Mouse (Mus musculus) forebrain, embryonic 14.5 days (tissue): ENCODE measurements at regions not wholly inside any gene's neighbourhood (a gene's known extent, or its start where the extent isn't known, plus 50 kb on each side); places are given as distances from the start of the nearest gene placed in this dataset.
A peak's percentile ranks its signal among the peaks of the same experiment; 100 is the strongest.

Source experiments
- ATAC-seq: fragments of 200-750 bp; cut with Nextera tagmentation; 2 replicates; pipeline ENCODE4 v1.8.0; 2017; ENCODE audit warnings: mild to moderate bottlenecking, moderate library complexity
- DNase-seq: peaks from one replicate; pipeline ENCODE4 v3.0.0-alpha.2; 2015; ENCODE audit warnings: low spot score
- H3K27ac ChIP-seq: fragments of 300-500 bp; sonication (generic); 2 replicates; pipeline ENCODE4 v1.5.1; 2014; ENCODE audit warnings: low read depth, mild to moderate bottlenecking, control low read depth, low read length, moderate library complexity
- H3K27me3 ChIP-seq: fragments of 300-500 bp; sonication (generic); replicated peaks from 2 replicates; pipeline ENCODE4 v1.6.1; 2014; ENCODE audit warnings: low read length, control low read depth, mixed read lengths; ENCODE audit not compliant: control insufficient read depth, insufficient read depth
- H3K36me3 ChIP-seq: fragments of 300-500 bp; sonication (generic); 2 replicates; pipeline ENCODE4 v1.6.1; 2014; ENCODE audit warnings: low read length, control low read depth; ENCODE audit not compliant: control insufficient read depth, insufficient read depth
- H3K4me1 ChIP-seq: fragments of 300-500 bp; sonication (generic); 2 replicates; pipeline ENCODE4 v1.6.1; 2014; ENCODE audit warnings: antibody characterized with exemption, low read length, control low read depth; ENCODE audit not compliant: control insufficient read depth, insufficient read depth
- H3K4me2 ChIP-seq: fragments of 300-500 bp; sonication (generic); 2 replicates; pipeline ENCODE4 v1.6.1; 2014; ENCODE audit warnings: mild to moderate bottlenecking, control low read depth, low read length
- H3K4me3 ChIP-seq: fragments of 300-500 bp; sonication (generic); 2 replicates; pipeline ENCODE4 v1.5.1; 2014; ENCODE audit warnings: low read depth, low read length, control low read depth
- H3K9ac ChIP-seq: fragments of 300-500 bp; sonication (generic); 2 replicates; pipeline ENCODE4 v1.6.1; 2014; ENCODE audit warnings: mild to moderate bottlenecking, low read length, control low read depth, moderate library complexity
- H3K9me3 ChIP-seq: fragments of 300-500 bp; sonication (generic); replicated peaks from 2 replicates; pipeline ENCODE4 v1.6.1; 2016; ENCODE audit warnings: low read length, control low read depth, mixed read lengths; ENCODE audit not compliant: control insufficient read depth
- WGBS: fragments of 180-500 bp; shearing (Covaris S2); extraction: QIAGEN DNeasy Blood & Tissue Kit; methylation state at CpG from one replicate; pipeline ENCODE4 v1.1.7; 2014; 5-methylcytosine and 5-hydroxymethylcytosine counted together

GRCm38 (mm10) chr11:22698057-22698941 is 162.5 kb downstream of the B3gnt2 start:
- 37% methylated on average over 5 of the region's 5 CpGs for WGBS
- no peaks in the 10 kb centered on the region; the same call in 1 of the 2 replicates for H3K4me1 ChIP-seq
- DNase-seq = peak; percentile 52
- H3K9me3 ChIP-seq = no peaks in the 10 kb centered on the region
- no peak overlapping the region for H3K9ac ChIP-seq
- peak; percentile 86 for ATAC-seq
- no peak overlapping the region for H3K4me2 ChIP-seq
- H3K36me3 ChIP-seq = no peaks in the 10 kb centered on the region
- no peak overlapping the region for H3K27ac ChIP-seq
- H3K4me3 ChIP-seq = no peak overlapping the region
- no peaks in the 10 kb centered on the region for H3K27me3 ChIP-seq

- no peaks in the 10 kb centered on the region for H3K4me1 ChIP-seq
- WGBS = 80% methylated on average over 3 of the region's 3 CpGs
- H3K27me3 ChIP-seq = no peaks in the 10 kb centered on the region
- no peaks in the 10 kb centered on the region for H3K9me3 ChIP-seq
- no peak for ATAC-seq
- DNase-seq = no peak
- no peak overlapping the region for H3K9ac ChIP-seq
- H3K4me3 ChIP-seq = no peak overlapping the region
- H3K36me3 ChIP-seq = no peaks in the 10 kb centered on the region
- H3K4me2 ChIP-seq = no peak overlapping the region
- H3K27ac ChIP-seq = no peak overlapping the region
Observed at GRCm38 (mm10) chr11:22706082-22706481, 154.7 kb downstream of the B3gnt2 start.
